Mouse (Mus musculus) cerebral cortex, adult 2 months (tissue): Measurements from ENCODE around the gene Chsy1.

Experiments
- WGBS: fragments of 180-500 bp; shearing (Covaris S2); methylation state at CpG from one replicate; pipeline ENCODE4 v1.1.7; 2018; 5-methylcytosine and 5-hydroxymethylcytosine counted together

Chsy1 gene

GRCm38 (mm10) chr7:66176929-66177328, 67.6 kb downstream of the Chsy1 start:
- WGBS = 89% methylated on average over 4 of the region's 4 CpGs

- WGBS = 97% methylated on average over 6 of the region's 6 CpGs
These were observed 68.8 kb downstream of the Chsy1 start for GRCm38 (mm10) chr7:66178101-66178500.

- WGBS = 42% methylated on average over 10 of the region's 10 CpGs
These were observed 69.8 kb downstream of the Chsy1 start for GRCm38 (mm10) chr7:66179120-66179581.

GRCm38 (mm10) chr7:66179711-66180110, 70.4 kb downstream of the Chsy1 start:
- WGBS = 71% methylated on average over 7 of the region's 7 CpGs

GRCm38 (mm10) chr7:66180260-66180659, 70.9 kb downstream of the Chsy1 start:
- 76% methylated on average over 3 of the region's 3 CpGs for WGBS

- 78% methylated on average over 10 of the region's 10 CpGs for WGBS
These were observed 71.5 kb downstream of the Chsy1 start for GRCm38 (mm10) chr7:66180711-66181365.

GRCm38 (mm10) chr7:66182075-66182715, 72.9 kb downstream of the Chsy1 start:
- 87% methylated on average over 7 of the region's 7 CpGs for WGBS

GRCm38 (mm10) chr7:66183404-66183803, 74.1 kb downstream of the Chsy1 start:
- 68% methylated on average over 8 of the region's 8 CpGs for WGBS

GRCm38 (mm10) chr7:66184026-66184425, 74.7 kb downstream of the Chsy1 start:
- 83% methylated on average over 4 of the region's 4 CpGs for WGBS

GRCm38 (mm10) chr7:66185370-66185769, 76.1 kb downstream of the Chsy1 start:
- WGBS = 63% methylated on average over 5 of the region's 5 CpGs

- WGBS = 84% methylated on average over 4 of the region's 4 CpGs
These were observed 78.4 kb downstream of the Chsy1 start for GRCm38 (mm10) chr7:66187581-66188231.

GRCm38 (mm10) chr7:66190385-66190784, 81.1 kb downstream of the Chsy1 start:
- 91% methylated on average over 10 of the region's 10 CpGs for WGBS

- WGBS = 74% methylated on average over 3 of the region's 3 CpGs
These were observed 85.2 kb downstream of the Chsy1 start for GRCm38 (mm10) chr7:66194511-66194910.

GRCm38 (mm10) chr7:66195881-66196280, 86.6 kb downstream of the Chsy1 start:
- WGBS = 82% methylated on average over 1 of the region's 1 CpGs

GRCm38 (mm10) chr7:66196609-66197445, 87.5 kb downstream of the Chsy1 start:
- 64% methylated on average over 11 of the region's 11 CpGs for WGBS

GRCm38 (mm10) chr7:66198416-66198815, 89.1 kb downstream of the Chsy1 start:
- 90% methylated on average over 10 of the region's 10 CpGs for WGBS

- WGBS = 69% methylated on average over 5 of the region's 5 CpGs
These were observed 90.1 kb downstream of the Chsy1 start for GRCm38 (mm10) chr7:66199391-66199831.

- 95% methylated on average over 3 of the region's 3 CpGs for WGBS
These were observed 91.1 kb downstream of the Chsy1 start for GRCm38 (mm10) chr7:66200383-66200782.

GRCm38 (mm10) chr7:66200791-66201450, 91.6 kb downstream of the Chsy1 start:
- 66% methylated on average over 8 of the region's 8 CpGs for WGBS

GRCm38 (mm10) chr7:66201657-66202056, 92.3 kb downstream of the Chsy1 start:
- 94% methylated on average over 2 of the region's 2 CpGs for WGBS

GRCm38 (mm10) chr7:66209920-66210319, 100.6 kb downstream of the Chsy1 start:
- WGBS = 79% methylated on average over 2 of the region's 2 CpGs
